Mouse (Mus musculus): ENCODE measurements around the gene Maml2.

GRCm38 (mm10) chr9:13479275-13479674 is 181.5 kb downstream of the Maml2 start:
- TF ChIP-seq EP300 (IDR thresholded peaks at IDR 0.05; ENCODE audit: low read depth), result no peak
- TF ChIP-seq CTCF (IDR thresholded peaks at IDR 0.05; ENCODE audit: low read depth), result no peak
